16 mouse cellular contexts compared by ENCODE assay signal in genomic region chr1:40223591-40223990, GRCm38 (mm10).
"Had no signal": no experiment of that assay in that cellular context is flagged by ENCODE, and none has a peak within 500 bp of the region (broad histone marks: within the 10 kb centered on the region; RNA-seq: fewer than 3 reads in every experiment).

No protein-coding gene starts in this region.

- H3K36me3 ChIP-seq: limb, embryonic 10.5 days; limb, embryonic 13.5 days had no signal

- H3K27me3 ChIP-seq: limb, embryonic 13.5 days had no signal

- H3K9ac ChIP-seq: limb, embryonic 13.5 days; liver, embryonic 14.5 days; liver, postnatal 0 days; lung, embryonic 14.5 days had no signal

- H3K27ac ChIP-seq: kidney, postnatal 0 days; layer of hippocampus, adult 2 months; limb, embryonic 10.5 days; limb, embryonic 13.5 days; liver, embryonic 14.5 days had no signal

- H3K4me2 ChIP-seq: limb, embryonic 13.5 days; liver, embryonic 11.5 days; lung, embryonic 14.5 days; midbrain, embryonic 11.5 days had no signal

- H3K4me3 ChIP-seq: layer of hippocampus, adult 2 months; limb, embryonic 10.5 days; limb, embryonic 13.5 days had no signal

- H3K9me3 ChIP-seq: limb, embryonic 10.5 days; limb, embryonic 13.5 days had no signal

- DNase-seq: kidney, postnatal 25 days; layer of hippocampus, adult 9-11 months; liver, postnatal 0 days; lung, embryonic 14.5 days; lung, postnatal 10 days; lung, postnatal 36 days; midbrain, embryonic 14.5 days; thymus, adult 18-20 months; thymus, postnatal 36 days had no signal

- ATAC-seq: liver, postnatal 0 days had no signal
